In genomic region chr10:127658076-127658475, GRCm38 (mm10) we compare ENCODE assay signal across 1 mouse cellular context.
TF ChIP-seq lines count a peak whose summit lies in the region.

No protein-coding gene starts in this region.

TF ChIP-seq in C2C12, 6 proteins besides CTCF, POLR2A, EP300 and RAD21:
- TF ChIP-seq USF1 (IDR thresholded peaks at IDR 0.05; ENCODE audit: low read depth): peak; percentile 27
- TF ChIP-seq CEBPB (IDR thresholded peaks at IDR 0.05; ENCODE audit: low read depth): no peak
